Mouse (Mus musculus) kidney, embryonic 14.5 days (tissue): Measurements from ENCODE around the gene Azin2. TPM values are rescaled to one million over a fixed set of nuclear protein-coding genes. Genes with fewer than 3 reads are reported as not detected.
A peak's percentile ranks its signal among the peaks of the same experiment; 100 is the strongest.

Experiments used
- ATAC-seq: fragments of 200-750 bp; cut with Nextera tagmentation; 2 replicates; pipeline ENCODE4 v1.8.0; 2017; ENCODE audit warnings: moderate number of reproducible peaks, mild to moderate bottlenecking, moderate TSS enrichment, moderate library complexity; ENCODE audit not compliant: low FRiP score, low TSS enrichment
- H3K27ac ChIP-seq: fragments of 300-500 bp; sonication (generic); 2 replicates; pipeline ENCODE4 v1.5.1; 2014; ENCODE audit warnings: low read depth, mild to moderate bottlenecking, low read length, moderate library complexity, mixed read lengths
- H3K27me3 ChIP-seq: fragments of 300-500 bp; sonication (generic); 2 replicates; pipeline ENCODE4 v1.6.1; 2014; ENCODE audit warnings: mild to moderate bottlenecking, low read length; ENCODE audit not compliant: control insufficient read depth, insufficient read depth
- H3K36me3 ChIP-seq: fragments of 300-500 bp; sonication (generic); 2 replicates; pipeline ENCODE4 v1.6.1; 2014; ENCODE audit warnings: low read length, mixed read lengths; ENCODE audit not compliant: control insufficient read depth, insufficient read depth
- H3K4me1 ChIP-seq: fragments of 300-500 bp; sonication (generic); 2 replicates; pipeline ENCODE4 v1.6.1; 2014; ENCODE audit warnings: low read length, mixed read lengths; ENCODE audit not compliant: control insufficient read depth, insufficient read depth
- H3K4me2 ChIP-seq: fragments of 300-500 bp; sonication (generic); replicated peaks from 2 replicates; pipeline ENCODE4 v1.6.1; 2014; ENCODE audit warnings: low read depth, mild to moderate bottlenecking, low read length
- H3K4me3 ChIP-seq: fragments of 300-500 bp; sonication (generic); 2 replicates; pipeline ENCODE4 v1.5.1; 2014; ENCODE audit warnings: mild to moderate bottlenecking, low read length
- H3K9ac ChIP-seq: fragments of 300-500 bp; sonication (generic); 2 replicates; pipeline ENCODE4 v1.6.1; 2014; ENCODE audit warnings: low read depth, mild to moderate bottlenecking, low read length, moderate library complexity
- H3K9me3 ChIP-seq: fragments of 300-500 bp; sonication (generic); 2 replicates; pipeline ENCODE4 v1.6.1; 2016; ENCODE audit warnings: low read length; ENCODE audit not compliant: control insufficient read depth
- WGBS: fragments of 180-500 bp; shearing (Covaris S2); extraction: QIAGEN DNeasy Blood & Tissue Kit; methylation state at CpG from one replicate; pipeline ENCODE4 v1.1.7; 2014; 5-methylcytosine and 5-hydroxymethylcytosine counted together
- polyA plus RNA-seq: library from polyadenylated mRNA; unstranded; fragments of >200 nt; fragmentation: Nextera tagmentation; extraction: Ambion mirVana; gene quantifications from 2 replicates; pipeline ENCODE4 v1.2.1, GENCODE M21; 2014

Gene Azin2
- polyA plus RNA-seq, 1 experiment from 2014 or later: 17.0 TPM

GRCm38 (mm10) chr4:128995238-128995637, 33.0 kb upstream of the Azin2 start:
- peaks cover 21% of the 10 kb centered on the region for H3K36me3 ChIP-seq
- no peaks in the 10 kb centered on the region for H3K9me3 ChIP-seq
- no peaks in the 10 kb centered on the region for H3K27me3 ChIP-seq
- no peak overlapping the region for H3K27ac ChIP-seq
- peaks cover 26% of the 10 kb centered on the region for H3K4me1 ChIP-seq
- no peak overlapping the region for H3K9ac ChIP-seq
- 71% methylated on average over 7 of the region's 7 CpGs for WGBS
- ATAC-seq: no peak
- H3K4me3 ChIP-seq: no peak overlapping the region
- no peak overlapping the region for H3K4me2 ChIP-seq

DNA sequence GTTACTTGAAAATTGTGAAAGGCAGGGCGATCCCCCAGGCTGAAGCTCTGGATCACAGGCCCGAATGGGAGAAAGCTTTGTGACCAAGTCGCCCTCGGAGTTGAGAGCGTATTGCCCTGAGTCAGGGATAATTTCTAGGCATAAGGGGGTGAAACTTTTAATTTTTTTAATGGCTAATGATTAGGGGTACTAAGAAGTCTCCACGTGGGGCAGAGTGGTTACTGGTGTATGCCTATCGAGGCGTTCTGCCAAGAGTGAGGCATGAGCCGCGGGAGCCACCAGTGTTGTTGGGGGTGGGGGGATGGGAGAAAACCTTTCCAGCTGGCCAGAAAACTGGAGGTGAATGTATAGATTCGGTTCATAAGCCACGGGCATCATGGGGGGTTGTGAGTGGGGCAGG, 31.4 kb upstream of the Azin2 start:
- Histone ChIP-seq H3K27me3 (no peaks in the 10 kb centered on the region), H3K4me1 (peaks cover 26% of the 10 kb centered on the region), H3K36me3 (peaks cover 7% of the 10 kb centered on the region), H3K9me3 (no peaks in the 10 kb centered on the region), H3K27ac (peak overlapping the region; percentile 71), H3K4me2 (peak overlapping the region; percentile 81), H3K9ac (peak overlapping the region; percentile 81), H3K4me3 (peak overlapping the region; percentile 88)
- 2% methylated on average over 12 of the region's 12 CpGs for WGBS
- ATAC-seq: no peak

DNA sequence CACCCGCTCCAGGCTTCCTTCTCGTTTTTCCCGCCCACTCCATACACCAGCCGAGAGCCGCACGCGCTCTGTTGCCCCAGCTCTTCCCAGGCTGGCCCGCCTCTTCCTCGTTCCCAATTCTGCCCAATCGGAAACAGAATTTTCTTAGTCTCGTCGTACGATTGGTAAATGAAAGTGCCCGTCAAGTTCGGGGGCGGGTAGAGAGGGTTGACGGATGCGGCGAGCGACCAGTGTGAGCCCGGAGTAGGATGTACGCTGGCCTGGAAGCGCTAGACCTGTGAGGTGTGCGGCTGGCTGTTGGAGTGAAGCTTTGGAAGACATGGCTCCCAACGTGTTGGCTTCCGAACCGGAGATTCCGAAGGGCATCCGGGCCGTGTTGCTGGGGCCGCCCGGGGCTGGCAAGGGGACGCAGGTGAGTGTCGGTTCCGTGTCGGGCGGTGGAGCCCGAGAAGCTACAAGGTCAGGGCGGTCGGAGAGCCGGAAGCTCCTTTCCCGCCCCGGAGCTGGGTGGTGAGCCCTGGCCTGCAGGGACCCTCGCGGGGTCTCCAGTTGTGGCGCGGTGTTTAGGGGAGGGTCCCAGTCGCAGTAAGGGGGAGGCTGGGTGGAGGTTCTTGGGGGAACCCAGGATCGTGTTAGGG, 30.9 kb upstream of the Azin2 start:
- H3K9ac ChIP-seq: peak overlapping the region; percentile 81
- ATAC-seq: peak; percentile 99
- WGBS: under 1% methylated on average over 49 of the region's 49 CpGs

GRCm38 (mm10) chr4:128992176-128992575, 29.9 kb upstream of the Azin2 start:
- ATAC-seq: no peak
- Histone ChIP-seq H3K4me1 (peaks cover 18% of the 10 kb centered on the region), H3K4me2 (no peak overlapping the region), H3K27ac (no peak overlapping the region), H3K9ac (no peak overlapping the region), H3K27me3 (no peaks in the 10 kb centered on the region), H3K36me3 (peaks cover 7% of the 10 kb centered on the region), H3K9me3 (no peaks in the 10 kb centered on the region), H3K4me3 (no peak overlapping the region)
- 84% methylated on average over 3 of the region's 3 CpGs for WGBS

More for the DNA sequence above, 30.9 kb upstream of the Azin2 start:
- Histone ChIP-seq H3K36me3 (peaks cover 7% of the 10 kb centered on the region), H3K4me2 (peak overlapping the region; percentile 81), H3K4me3 (peak overlapping the region; percentile 88), H3K9me3 (no peaks in the 10 kb centered on the region), H3K27me3 (no peaks in the 10 kb centered on the region), H3K27ac (peak overlapping the region; percentile 71), H3K4me1 (peaks cover 26% of the 10 kb centered on the region)

DNA sequence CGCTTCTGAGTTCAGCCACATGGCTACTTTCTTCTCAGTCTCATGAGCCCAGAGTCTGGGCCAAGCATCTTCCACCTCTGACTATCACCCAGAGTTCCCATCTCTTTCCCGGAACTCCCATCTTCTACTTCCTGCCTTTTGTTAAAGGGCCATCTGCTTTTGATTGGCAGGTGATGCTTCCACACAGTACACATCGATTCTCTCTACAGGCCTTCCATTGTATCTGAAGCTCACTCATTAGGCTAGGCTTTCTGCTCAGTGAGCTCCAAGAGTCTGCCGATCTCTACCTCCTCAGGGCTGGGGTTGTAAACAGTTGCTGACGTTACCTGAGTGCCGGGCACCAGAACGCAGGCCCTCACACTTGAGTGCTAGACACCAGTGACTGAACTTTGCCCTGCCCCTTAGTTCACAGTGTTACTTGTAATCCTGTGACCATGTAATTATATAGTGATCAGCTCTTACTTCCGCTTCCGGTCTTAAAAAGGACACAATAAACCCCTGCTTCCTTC, 29.3 kb upstream of the Azin2 start, which contains the start of gene Ak2:
Ak2 (plus strand) TSS at position 459 of the 509 bp plus-strand sequence.
- Histone ChIP-seq H3K4me2 (peak within 1 kb of the TSS; percentile 13), H3K27me3 (no peaks in the 10 kb centered on the region), H3K9me3 (no peaks in the 10 kb centered on the region), H3K27ac (no peak within 1 kb of the TSS), H3K9ac (no peak within 1 kb of the TSS), H3K4me1 (peaks cover 16% of the 10 kb centered on the region), H3K4me3 (peak within 1 kb of the TSS; percentile 8; the same call in 1 of the 2 replicates), H3K36me3 (peaks cover 4% of the 10 kb centered on the region)
- 93% methylated on average over 9 of the region's 9 CpGs for WGBS
- ATAC-seq: no peak

DNA sequence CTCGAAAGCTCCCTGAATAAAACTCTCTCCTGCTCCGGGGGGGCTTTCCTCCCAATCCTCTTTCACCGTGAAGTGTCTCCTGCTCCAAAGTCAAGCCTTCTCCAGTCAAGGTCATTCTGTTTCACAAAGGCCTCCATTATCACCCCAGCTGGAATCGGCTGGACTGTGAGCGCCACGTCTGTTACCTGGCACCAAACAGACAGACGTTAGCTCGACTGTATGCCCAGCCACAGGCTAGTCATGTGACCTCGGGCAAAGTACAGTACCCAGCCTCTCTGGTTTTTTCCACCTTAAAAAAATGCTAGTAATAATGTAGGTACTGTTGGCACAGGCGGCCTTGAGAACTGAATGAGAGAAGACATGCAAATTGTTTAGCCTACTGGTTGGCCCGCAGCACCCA, 27.4 kb upstream of the Azin2 start:
- ATAC-seq: no peak
- Histone ChIP-seq H3K27ac (no peak overlapping the region), H3K36me3 (no peaks in the 10 kb centered on the region), H3K4me2 (no peak overlapping the region), H3K9ac (no peak overlapping the region), H3K27me3 (no peaks in the 10 kb centered on the region), H3K4me3 (no peak overlapping the region), H3K4me1 (peaks cover 11% of the 10 kb centered on the region), H3K9me3 (no peaks in the 10 kb centered on the region)
- 70% methylated on average over 11 of the region's 11 CpGs for WGBS

DNA sequence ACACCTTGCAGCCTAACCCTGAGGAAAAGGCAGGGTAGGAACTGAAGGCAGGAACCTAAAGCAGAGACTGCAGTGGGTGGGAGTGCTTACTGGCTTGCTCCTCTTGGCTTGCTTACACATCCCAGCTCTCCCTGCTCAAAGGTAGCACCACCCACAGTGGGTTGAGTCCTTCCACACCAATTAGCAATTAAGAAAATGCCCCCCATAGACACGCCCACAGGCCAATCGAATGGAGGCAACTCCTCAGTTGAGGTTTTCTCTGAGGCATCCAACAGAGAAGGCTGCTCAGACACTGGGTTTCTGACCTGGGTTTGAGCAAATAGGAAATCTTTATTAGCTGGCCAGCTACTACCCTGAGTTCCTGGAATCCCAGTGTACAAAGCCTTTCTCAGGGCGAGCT, 26.7 kb upstream of the Azin2 start:
- Histone ChIP-seq H3K36me3 (no peaks in the 10 kb centered on the region), H3K4me3 (no peak overlapping the region), H3K9ac (no peak overlapping the region), H3K27me3 (no peaks in the 10 kb centered on the region), H3K4me1 (peaks cover 3% of the 10 kb centered on the region), H3K9me3 (no peaks in the 10 kb centered on the region), H3K4me2 (no peak overlapping the region), H3K27ac (no peak overlapping the region)
- 62% methylated on average over 3 of the region's 3 CpGs for WGBS
- ATAC-seq: no peak

DNA sequence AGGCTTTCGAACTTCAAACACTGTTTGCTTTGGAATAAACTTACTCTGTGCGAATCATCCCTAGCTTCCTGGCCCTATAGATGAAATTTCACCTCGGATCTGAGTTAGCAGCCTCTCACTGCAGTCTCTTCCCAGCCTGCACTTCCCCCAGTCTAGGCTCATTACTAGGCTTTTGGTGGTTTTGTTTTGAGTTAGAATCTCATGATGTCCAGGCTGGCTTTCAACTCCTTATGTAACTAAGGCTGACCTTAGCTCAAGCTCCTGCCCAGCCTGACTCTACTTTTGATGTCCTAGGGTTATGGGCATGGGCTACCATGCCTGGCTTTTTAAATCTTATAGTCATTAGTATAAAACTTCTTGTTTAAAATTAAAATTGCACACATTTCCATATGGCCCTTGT, 22.4 kb upstream of the Azin2 start:
- no peaks in the 10 kb centered on the region for H3K36me3 ChIP-seq
- no peak overlapping the region for H3K4me2 ChIP-seq
- H3K27ac ChIP-seq: no peak overlapping the region
- no peaks in the 10 kb centered on the region for H3K27me3 ChIP-seq
- no peak overlapping the region for H3K9ac ChIP-seq
- H3K9me3 ChIP-seq: no peaks in the 10 kb centered on the region
- no peak for ATAC-seq
- 53% methylated on average over 3 of the region's 3 CpGs for WGBS
- H3K4me3 ChIP-seq: no peak overlapping the region
- 0 out of 2 replicates have a peak, but pooled peaks cover 3% of the 10 kb centered on the region for H3K4me1 ChIP-seq

DNA sequence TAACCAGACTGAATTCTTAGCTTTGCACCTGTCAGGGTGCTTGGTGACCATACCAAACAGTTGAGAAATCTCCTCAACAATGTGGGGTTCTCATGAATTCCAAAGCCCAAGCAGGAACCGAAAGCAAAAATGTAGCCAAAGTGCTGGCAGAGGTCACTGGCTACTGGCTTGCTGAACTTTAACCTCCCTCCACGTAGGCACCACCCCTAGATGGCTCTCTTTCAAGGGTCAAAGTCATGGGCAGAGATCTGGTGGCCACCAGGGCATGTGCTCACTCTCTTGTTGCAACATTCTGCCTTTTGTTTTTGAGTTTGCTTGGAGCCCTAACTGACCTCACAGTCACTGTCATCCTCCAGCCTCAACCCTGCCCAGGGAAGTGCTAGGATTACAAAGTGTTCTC, 21.4 kb upstream of the Azin2 start:
- Histone ChIP-seq H3K4me2 (no peak overlapping the region), H3K4me1 (0 out of 2 replicates have a peak, but pooled peaks cover 3% of the 10 kb centered on the region), H3K36me3 (no peaks in the 10 kb centered on the region), H3K4me3 (no peak overlapping the region), H3K27ac (no peak overlapping the region), H3K9me3 (no peaks in the 10 kb centered on the region), H3K27me3 (no peaks in the 10 kb centered on the region), H3K9ac (no peak overlapping the region)
- 53% methylated on average over 2 of the region's 2 CpGs for WGBS
- ATAC-seq: no peak
